Mouse (Mus musculus) inflammation-experienced regulatory T-cells (primary cell): ENCODE measurements around the gene Ccp110. TPM values are rescaled to one million over a fixed set of nuclear protein-coding genes. Genes with fewer than 3 reads are reported as not detected.

Experiments
- polyA plus RNA-seq, 2 experiments: library from polyadenylated mRNA; unstranded; fragments of 100-300 nt; shearing (Covaris generic); gene quantifications; one replicate each; pipeline ENCODE4 v1.2.1; 2017

The Ccp110 gene
- 1 to 10 TPM; 5.1 to 9.0 TPM for polyA plus RNA-seq

GRCm38 (mm10) chr7:118712228-118713173 is at the start of gene Ccp110:
Ccp110 (plus strand) TSS chr7:118712552.

GRCm38 (mm10) chr7:118705101-118705961 is 7.0 kb upstream of the Ccp110 start, which contains the start of gene Gde1:
Gde1 (minus strand) TSS chr7:118705778.

GRCm38 (mm10) chr7:118739975-118740531 is 27.7 kb downstream of the Ccp110 start, which contains the start of gene Vps35l:
Vps35l (plus strand) TSS chr7:118740226.

Other genes starting within 250 kb of the Ccp110 start
- gene Itpripl2, start 220.6 kb upstream of the Ccp110 start, polyA plus RNA-seq, result 1 to 10 TPM in 1 of 2 experiments, under 1 TPM in 1; 0.31 to 1.1 TPM
- 10 to 100 TPM in 1 of 2 experiments, 1 to 10 TPM in 1; 9.6 to 13.9 TPM for gene Coq7, start 179.2 kb upstream of the Ccp110 start, polyA plus RNA-seq
- under 1 TPM; 0.04 to 0.62 TPM for gene Tmc7, start 127.8 kb upstream of the Ccp110 start, polyA plus RNA-seq
- under 1 TPM; 0.31 to 0.64 TPM for gene Tmc5, start 115.3 kb upstream of the Ccp110 start, polyA plus RNA-seq
- gene Gde1, start 6.8 kb upstream of the Ccp110 start, polyA plus RNA-seq, result 10 to 100 TPM; 46.8 to 58.0 TPM
- gene Vps35l, start 27.7 kb downstream of the Ccp110 start, polyA plus RNA-seq, result 10 to 100 TPM; 91.2 to 97.6 TPM
- under 1 TPM; 0.12 to 0.27 TPM for gene Iqck, start 143.2 kb downstream of the Ccp110 start, polyA plus RNA-seq
- 10 to 100 TPM; 32.4 to 34.7 TPM for gene Knop1, start 143.7 kb downstream of the Ccp110 start, polyA plus RNA-seq